Mouse (Mus musculus): ENCODE data around the gene AW549877. TPM values are rescaled to one million over a fixed set of nuclear protein-coding genes. Genes with fewer than 3 reads are reported as not detected.

The AW549877 gene
- polyA plus RNA-seq, 1 experiment from 2014 or later: 34.7 TPM

DNA sequence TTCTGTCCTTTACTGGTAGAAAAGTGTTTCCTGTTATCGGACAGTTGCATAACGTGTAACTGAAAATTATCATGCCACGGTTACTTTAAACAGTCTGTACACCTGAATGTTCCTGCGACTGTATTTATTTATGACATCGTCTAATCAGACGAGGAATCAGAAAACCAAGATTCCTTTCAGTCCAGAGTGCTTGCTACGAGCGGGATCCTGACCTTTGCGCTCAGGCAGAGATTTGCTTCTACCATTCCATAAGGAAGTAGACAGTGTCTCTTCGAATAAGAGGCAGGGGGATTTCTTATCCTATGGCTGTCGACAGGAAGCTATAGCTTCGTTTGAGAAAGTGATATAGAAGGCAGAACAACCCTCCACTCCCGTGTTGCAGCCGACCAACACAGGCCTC is 25.8 kb downstream of the AW549877 start:
- no peak for ATAC-seq (ENCODE audit: low read depth)
- H3K9ac ChIP-seq (ENCODE audit: low read length): no peak overlapping the region
- no peaks in the 10 kb centered on the region for H3K4me1 ChIP-seq (replicated peaks; ENCODE audit: control insufficient read depth, insufficient read depth, low read length)
- H3K27me3 ChIP-seq (ENCODE audit: control insufficient read depth, insufficient read depth, low read depth, low read length): no peaks in the 10 kb centered on the region
- H3K4me3 ChIP-seq (ENCODE audit: low read length): no peak overlapping the region
- H3K9me3 ChIP-seq (ENCODE audit: control insufficient read depth, low read length): no peaks in the 10 kb centered on the region
- H3K36me3 ChIP-seq (ENCODE audit: control insufficient read depth, insufficient read depth, low read length): 0 out of 2 replicates have a peak, but pooled peaks cover 3% of the 10 kb centered on the region
- H3K4me2 ChIP-seq (ENCODE audit: low read depth, low read length): no peak overlapping the region
- no peak overlapping the region for H3K27ac ChIP-seq (ENCODE audit: low read length)
- WGBS: 83% methylated on average over 14 of the region's 14 CpGs

- Histone ChIP-seq H3K4me2 (ENCODE audit: low read depth, low read length) (no peak overlapping the region), H3K27me3 (ENCODE audit: control insufficient read depth, insufficient read depth, low read depth, low read length) (no peaks in the 10 kb centered on the region), H3K9me3 (ENCODE audit: control insufficient read depth, low read length) (no peaks in the 10 kb centered on the region), H3K36me3 (ENCODE audit: control insufficient read depth, insufficient read depth, low read length) (no peaks in the 10 kb centered on the region), H3K9ac (ENCODE audit: low read length) (no peak overlapping the region), H3K4me1 (replicated peaks; ENCODE audit: control insufficient read depth, insufficient read depth, low read length) (no peaks in the 10 kb centered on the region), H3K27ac (ENCODE audit: low read length) (no peak overlapping the region), H3K4me3 (ENCODE audit: low read length) (no peak overlapping the region)
- ATAC-seq (ENCODE audit: low read depth): no peak
- 77% methylated on average over 8 of the region's 8 CpGs for WGBS
Observed at GRCm38 (mm10) chr15:3962251-3962650, 33.3 kb downstream of the AW549877 start.

DNA sequence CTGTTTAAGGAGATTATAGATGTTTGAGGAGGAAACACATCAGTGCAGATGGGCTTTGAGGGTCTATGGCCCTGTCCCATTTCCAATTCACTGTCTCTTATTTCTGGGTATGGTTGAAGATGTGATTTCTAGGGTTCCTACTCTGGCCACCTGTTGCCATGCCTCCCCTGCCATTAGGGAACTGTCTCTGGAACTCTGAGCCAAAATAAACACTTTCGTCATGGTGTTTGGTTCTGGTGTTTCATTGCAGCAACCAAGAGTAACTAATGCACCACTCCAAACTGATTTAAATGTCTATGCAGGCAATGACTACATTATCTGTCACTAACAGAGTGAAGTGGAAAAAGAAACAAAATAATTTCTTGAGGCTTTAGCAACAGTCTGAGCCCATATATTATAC is 35.5 kb downstream of the AW549877 start:
- Histone ChIP-seq H3K9me3 (ENCODE audit: control insufficient read depth, low read length) (no peaks in the 10 kb centered on the region), H3K9ac (ENCODE audit: low read length) (no peak overlapping the region), H3K4me1 (replicated peaks; ENCODE audit: control insufficient read depth, insufficient read depth, low read length) (no peaks in the 10 kb centered on the region), H3K27ac (ENCODE audit: low read length) (no peak overlapping the region), H3K4me2 (ENCODE audit: low read depth, low read length) (no peak overlapping the region), H3K4me3 (ENCODE audit: low read length) (no peak overlapping the region), H3K36me3 (ENCODE audit: control insufficient read depth, insufficient read depth, low read length) (no peaks in the 10 kb centered on the region), H3K27me3 (ENCODE audit: control insufficient read depth, insufficient read depth, low read depth, low read length) (no peaks in the 10 kb centered on the region)
- ATAC-seq (ENCODE audit: low read depth): no peak
- 44% methylated on average over 1 of the region's 1 CpGs for WGBS

DNA sequence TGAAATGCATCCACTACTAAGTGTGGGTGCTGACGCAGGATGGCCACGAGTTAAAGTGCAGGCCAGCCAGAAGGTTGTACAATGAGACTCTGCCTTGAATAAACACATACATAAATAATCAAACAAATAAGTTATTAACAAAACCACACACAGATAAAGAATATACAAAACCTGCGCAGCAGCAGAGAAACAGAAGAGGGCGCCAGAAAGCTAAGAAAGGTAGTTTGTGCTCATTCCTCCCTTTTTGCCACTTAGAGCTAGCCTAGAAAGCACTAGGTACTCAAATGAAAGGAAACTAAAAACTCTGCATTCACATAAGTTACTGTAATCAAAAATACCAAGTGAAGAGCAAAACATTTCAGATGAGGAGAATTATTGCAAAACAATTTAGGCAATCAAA is 37.6 kb downstream of the AW549877 start:
- Histone ChIP-seq H3K4me3 (ENCODE audit: low read length) (no peak overlapping the region), H3K9ac (ENCODE audit: low read length) (no peak overlapping the region), H3K9me3 (ENCODE audit: control insufficient read depth, low read length) (no peaks in the 10 kb centered on the region), H3K27ac (ENCODE audit: low read length) (no peak overlapping the region), H3K36me3 (ENCODE audit: control insufficient read depth, insufficient read depth, low read length) (no peaks in the 10 kb centered on the region), H3K4me1 (replicated peaks; ENCODE audit: control insufficient read depth, insufficient read depth, low read length) (no peaks in the 10 kb centered on the region), H3K27me3 (ENCODE audit: control insufficient read depth, insufficient read depth, low read depth, low read length) (no peaks in the 10 kb centered on the region), H3K4me2 (ENCODE audit: low read depth, low read length) (no peak overlapping the region)
- WGBS: 21% methylated on average over 4 of the region's 4 CpGs
- no peak for ATAC-seq (ENCODE audit: low read depth)

- ATAC-seq (ENCODE audit: low read depth): no peak
- H3K4me1 ChIP-seq (replicated peaks; ENCODE audit: control insufficient read depth, insufficient read depth, low read length): no peaks in the 10 kb centered on the region
- no peak overlapping the region for H3K9ac ChIP-seq (ENCODE audit: low read length)
- H3K27me3 ChIP-seq (ENCODE audit: control insufficient read depth, insufficient read depth, low read depth, low read length): no peaks in the 10 kb centered on the region
- H3K36me3 ChIP-seq (ENCODE audit: control insufficient read depth, insufficient read depth, low read length): no peaks in the 10 kb centered on the region
- no peak overlapping the region for H3K4me2 ChIP-seq (ENCODE audit: low read depth, low read length)
- WGBS: 79% methylated on average over 2 of the region's 2 CpGs
- H3K27ac ChIP-seq (ENCODE audit: low read length): no peak overlapping the region
- H3K4me3 ChIP-seq (ENCODE audit: low read length): no peak overlapping the region
- no peaks in the 10 kb centered on the region for H3K9me3 ChIP-seq (ENCODE audit: control insufficient read depth, low read length)
Observed at GRCm38 (mm10) chr15:3954971-3955370, 40.6 kb downstream of the AW549877 start.

DNA sequence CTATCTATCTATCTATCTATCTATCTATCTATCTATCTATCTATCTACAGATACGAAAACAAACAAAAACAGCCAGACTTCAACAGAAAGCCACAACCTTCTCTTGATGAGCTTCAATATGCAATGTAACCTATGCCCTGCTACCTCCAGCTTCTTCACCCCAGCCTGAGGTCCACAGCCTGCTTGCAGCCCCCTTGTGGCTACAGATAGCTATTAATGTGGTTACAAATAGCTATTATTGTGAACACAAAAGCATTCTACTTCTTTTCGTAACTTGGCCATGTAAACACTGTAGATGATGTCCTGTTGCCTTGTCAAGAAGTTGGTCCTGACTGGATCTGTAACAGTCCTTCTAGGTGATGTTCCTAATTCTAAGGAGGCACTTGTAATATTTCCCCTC is 57.4 kb downstream of the AW549877 start:
- ATAC-seq (ENCODE audit: low read depth): no peak
- Histone ChIP-seq H3K36me3 (ENCODE audit: control insufficient read depth, insufficient read depth, low read length) (no peaks in the 10 kb centered on the region), H3K4me3 (ENCODE audit: low read length) (no peak overlapping the region), H3K4me1 (replicated peaks; ENCODE audit: control insufficient read depth, insufficient read depth, low read length) (no peaks in the 10 kb centered on the region), H3K27ac (ENCODE audit: low read length) (no peak overlapping the region), H3K9me3 (ENCODE audit: control insufficient read depth, low read length) (no peaks in the 10 kb centered on the region), H3K9ac (ENCODE audit: low read length) (no peak overlapping the region), H3K4me2 (ENCODE audit: low read depth, low read length) (no peak overlapping the region), H3K27me3 (ENCODE audit: control insufficient read depth, insufficient read depth, low read depth, low read length) (no peaks in the 10 kb centered on the region)
- 80% methylated on average over 2 of the region's 2 CpGs for WGBS

GRCm38 (mm10) chr15:3936056-3936455 is 59.5 kb downstream of the AW549877 start:
- no peak overlapping the region for H3K4me3 ChIP-seq (ENCODE audit: low read length)
- no peaks in the 10 kb centered on the region for H3K9me3 ChIP-seq (ENCODE audit: control insufficient read depth, low read length)
- ATAC-seq (ENCODE audit: low read depth): no peak
- H3K4me2 ChIP-seq (ENCODE audit: low read depth, low read length): no peak overlapping the region
- no peak overlapping the region for H3K9ac ChIP-seq (ENCODE audit: low read length)
- WGBS: 77% methylated on average over 3 of the region's 3 CpGs
- no peaks in the 10 kb centered on the region for H3K27me3 ChIP-seq (ENCODE audit: control insufficient read depth, insufficient read depth, low read depth, low read length)
- no peaks in the 10 kb centered on the region for H3K4me1 ChIP-seq (replicated peaks; ENCODE audit: control insufficient read depth, insufficient read depth, low read length)
- H3K27ac ChIP-seq (ENCODE audit: low read length): no peak overlapping the region
- H3K36me3 ChIP-seq (ENCODE audit: control insufficient read depth, insufficient read depth, low read length): no peaks in the 10 kb centered on the region

- Histone ChIP-seq H3K27ac (ENCODE audit: low read length) (no peak overlapping the region), H3K4me3 (ENCODE audit: low read length) (no peak overlapping the region), H3K27me3 (ENCODE audit: control insufficient read depth, insufficient read depth, low read depth, low read length) (no peaks in the 10 kb centered on the region), H3K4me2 (ENCODE audit: low read depth, low read length) (no peak overlapping the region), H3K9ac (ENCODE audit: low read length) (no peak overlapping the region), H3K9me3 (ENCODE audit: control insufficient read depth, low read length) (no peaks in the 10 kb centered on the region), H3K36me3 (ENCODE audit: control insufficient read depth, insufficient read depth, low read length) (no peaks in the 10 kb centered on the region), H3K4me1 (replicated peaks; ENCODE audit: control insufficient read depth, insufficient read depth, low read length) (no peaks in the 10 kb centered on the region)
- no peak for ATAC-seq (ENCODE audit: low read depth)
- 79% methylated on average over 4 of the region's 4 CpGs for WGBS
Observed at GRCm38 (mm10) chr15:3933466-3933865, 62.1 kb downstream of the AW549877 start.

All from lung, embryonic 16.5 days (tissue).